Mouse (Mus musculus) testis, postnatal 10 days (tissue): ENCODE data around the gene Chaf1a.
"Not testable (repeated sequence)": the region's sequence is repeated elsewhere in the genome, so short reads cannot be mapped to it uniquely, and the experiment has no call there.

ENCODE experiments used
- DNase-seq: peaks from one replicate; pipeline ENCODE4 v3.0.0; 2021; ENCODE audit warnings: low spot score

The Chaf1a gene

DNA sequence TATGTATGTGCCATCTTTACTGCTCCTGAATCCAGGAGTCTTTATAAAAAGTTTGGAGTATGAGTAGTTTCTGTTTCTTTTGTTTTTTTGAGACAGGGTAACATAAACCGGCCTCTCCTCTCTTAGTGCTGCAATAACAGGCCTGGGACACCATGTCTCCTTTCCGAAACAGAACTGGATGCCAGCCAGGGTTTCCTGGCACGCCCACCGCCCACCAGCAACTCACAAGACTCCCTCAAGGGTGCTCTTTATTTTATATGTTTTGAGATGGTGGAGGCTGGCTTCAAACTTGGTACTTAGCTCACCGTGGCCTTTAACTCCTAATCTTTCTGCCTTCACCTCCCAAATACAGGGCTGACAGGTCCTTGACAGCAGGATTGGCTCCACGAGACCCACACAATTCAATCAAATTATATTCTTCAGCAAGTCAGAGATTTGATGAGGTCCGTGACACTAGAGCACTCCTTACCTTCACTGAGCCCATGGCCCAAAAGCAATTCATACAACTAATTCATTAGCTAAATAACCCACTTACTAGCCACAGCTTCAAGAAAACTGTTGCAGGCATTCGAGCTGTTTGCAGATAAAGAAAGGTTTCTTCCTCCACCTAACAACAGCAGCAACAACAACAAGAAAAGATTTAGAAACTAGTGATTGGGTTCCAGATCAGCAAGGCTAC, 1.5 kb upstream of the Chaf1a start:
- peak; percentile 68 for DNase-seq

DNA sequence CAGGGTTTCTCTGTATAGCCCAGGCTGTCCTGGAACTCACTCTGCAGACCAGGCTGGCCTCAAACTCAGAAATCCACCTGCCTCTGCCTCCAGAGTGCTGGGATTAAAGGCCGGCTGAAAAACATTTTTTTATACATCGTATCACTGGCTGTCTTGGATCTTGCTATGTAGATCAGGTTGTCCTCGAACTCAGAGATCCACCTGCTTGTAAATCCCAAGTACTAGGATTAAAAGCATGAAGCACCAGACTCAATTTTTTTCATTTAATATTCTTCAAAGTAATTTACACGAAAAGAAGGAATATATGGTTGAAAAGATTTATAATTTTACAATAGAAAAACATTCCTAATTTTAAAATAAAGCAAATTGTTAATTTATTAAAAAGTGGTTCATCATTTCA, 894 bp upstream of the Chaf1a start:
- no peak for DNase-seq

DNA sequence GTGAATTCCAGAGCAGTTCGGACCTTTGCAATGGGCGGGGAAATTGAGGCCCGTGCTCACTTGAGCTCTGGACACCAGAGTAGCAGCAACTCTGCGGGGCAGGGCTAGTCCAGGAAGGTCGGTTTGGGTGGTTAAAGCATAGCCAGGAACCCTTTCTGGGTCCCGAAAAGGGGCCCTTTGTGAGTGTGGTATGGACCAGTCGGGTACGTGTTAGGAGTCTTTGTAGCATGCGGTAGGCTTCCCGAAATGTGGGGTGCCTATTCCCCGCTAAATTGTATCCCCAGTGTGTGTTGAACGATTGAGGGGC, 571 bp downstream of the Chaf1a start:
- no peak for DNase-seq

DNA sequence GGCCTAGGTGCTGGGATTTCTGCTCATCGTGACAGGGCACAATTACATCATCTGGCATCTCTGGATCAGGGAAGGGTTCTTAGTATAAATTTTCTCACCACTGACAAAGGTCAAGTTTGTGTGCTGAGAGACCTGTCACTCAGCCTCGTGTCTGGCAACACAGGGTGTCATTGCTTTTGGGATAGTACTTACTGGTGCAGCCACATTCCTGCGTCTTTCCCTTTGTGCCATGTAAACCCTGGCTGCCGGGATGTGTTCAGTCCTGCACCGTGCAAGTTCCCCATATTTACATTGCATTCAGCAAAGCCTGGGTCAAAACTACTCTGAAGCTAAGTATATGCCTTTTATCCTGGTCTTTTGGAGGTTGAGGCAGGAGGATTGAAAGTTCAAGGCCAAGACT, 11.1 kb downstream of the Chaf1a start:
- DNase-seq = no peak

DNA sequence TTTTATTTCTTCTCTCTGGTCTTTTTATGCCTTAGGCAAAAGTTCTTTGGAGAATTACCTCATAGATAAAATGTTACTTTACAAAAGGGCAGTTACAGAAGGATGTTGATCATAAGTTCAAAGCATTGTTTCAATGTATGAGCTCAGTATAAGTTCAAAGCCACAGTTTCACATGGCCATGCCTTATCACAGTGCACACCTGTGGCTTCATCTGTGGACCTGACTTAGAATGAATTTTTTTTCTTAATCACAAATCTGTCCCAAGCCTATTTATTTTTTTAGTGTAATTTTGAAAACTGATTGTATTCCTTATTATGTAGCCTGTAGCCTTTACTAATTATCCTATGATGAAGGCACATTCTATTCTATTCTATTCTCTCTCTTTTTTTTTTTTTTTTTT, 14.7 kb downstream of the Chaf1a start:
- no peak for DNase-seq

DNA sequence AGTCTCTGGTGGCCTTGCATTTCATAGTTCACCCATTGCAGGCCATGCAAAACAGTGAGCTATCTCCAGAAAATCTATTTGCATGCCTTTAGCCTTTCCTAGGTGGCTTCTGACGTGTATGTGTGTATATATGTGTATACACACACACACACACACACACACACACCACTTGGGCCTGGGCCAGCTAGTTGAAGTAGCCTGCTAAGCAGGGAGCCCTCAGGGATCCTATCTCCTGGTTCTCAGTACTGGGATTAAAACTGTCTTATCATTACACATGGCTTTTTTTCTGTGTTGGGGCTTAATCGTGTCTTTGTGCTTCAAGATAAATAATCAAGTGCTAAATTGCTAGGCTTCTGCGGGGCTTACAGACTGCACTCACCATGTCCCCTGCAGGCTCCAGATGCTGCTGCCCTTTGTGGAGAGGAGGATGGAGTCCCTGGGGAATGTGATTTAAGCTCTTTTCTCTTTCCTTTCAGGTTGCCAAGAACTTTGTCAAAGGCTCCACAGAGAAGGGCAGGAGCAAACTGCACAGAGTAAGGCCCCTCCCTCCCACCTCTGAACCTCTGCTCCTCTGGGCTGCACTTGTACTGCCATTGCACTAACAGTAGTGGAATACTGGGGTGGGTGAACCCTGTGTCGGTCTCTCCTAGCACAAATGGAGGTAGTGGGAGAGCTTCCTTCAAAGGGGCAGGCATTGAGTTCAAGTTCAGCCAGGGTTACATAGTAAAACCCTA, 15.9 kb downstream of the Chaf1a start:
- DNase-seq = no peak

DNA sequence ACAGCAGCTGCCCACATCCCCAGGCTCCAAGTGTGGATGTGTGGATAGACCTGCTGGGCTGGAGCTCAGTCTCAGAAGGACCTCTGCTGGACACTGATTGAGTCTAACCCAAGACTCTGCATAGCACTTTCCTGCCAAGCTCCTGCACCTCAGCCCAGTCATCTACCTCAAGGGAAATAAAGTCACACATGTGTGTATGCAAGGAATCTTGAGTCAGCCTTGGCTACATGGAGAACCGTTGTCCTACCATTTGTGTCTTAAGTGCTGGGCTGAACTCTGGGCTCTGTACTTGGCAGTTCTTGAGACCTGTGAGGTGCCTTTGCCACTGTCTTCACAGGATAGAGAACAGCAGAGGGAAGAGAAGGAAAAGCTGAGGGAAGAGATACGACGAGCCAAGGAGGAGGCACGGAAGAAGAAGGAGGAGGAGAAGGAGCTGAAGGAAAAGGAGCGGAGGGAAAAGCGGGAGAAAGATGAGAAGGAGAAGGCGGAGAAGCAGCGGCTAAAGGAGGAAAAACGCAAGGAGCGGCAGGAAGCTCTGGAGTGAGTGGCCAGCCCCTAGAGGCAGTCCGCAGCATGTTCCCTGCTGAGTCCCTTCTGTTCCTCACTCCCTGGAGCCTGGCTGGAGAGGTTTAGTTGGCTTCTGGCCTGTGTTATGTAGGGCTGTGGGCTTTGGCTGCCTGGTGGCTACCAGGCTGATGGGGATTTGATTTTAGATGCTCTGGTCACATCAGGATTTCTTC, 17.3 kb downstream of the Chaf1a start:
- no peak for DNase-seq

DNA sequence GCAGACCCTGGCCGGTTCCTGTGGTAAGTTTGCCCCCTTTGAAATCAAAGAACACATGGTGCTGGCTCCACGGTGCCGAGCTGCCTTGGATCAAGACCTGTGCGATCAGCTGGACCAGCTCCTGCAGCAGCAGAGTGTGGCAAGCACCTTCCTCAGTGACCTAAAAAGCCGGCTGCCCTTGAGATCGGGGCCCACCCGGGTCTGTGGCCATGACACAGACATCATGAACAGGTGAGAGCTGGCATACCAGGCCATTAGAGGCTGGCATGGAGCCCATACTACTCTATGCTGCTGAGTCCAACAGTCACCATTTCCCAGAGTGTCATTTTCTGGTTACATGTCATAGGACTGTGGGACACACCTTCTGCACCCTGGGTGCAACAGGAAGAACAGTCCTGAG, 21.8 kb downstream of the Chaf1a start:
- no peak for DNase-seq

DNA sequence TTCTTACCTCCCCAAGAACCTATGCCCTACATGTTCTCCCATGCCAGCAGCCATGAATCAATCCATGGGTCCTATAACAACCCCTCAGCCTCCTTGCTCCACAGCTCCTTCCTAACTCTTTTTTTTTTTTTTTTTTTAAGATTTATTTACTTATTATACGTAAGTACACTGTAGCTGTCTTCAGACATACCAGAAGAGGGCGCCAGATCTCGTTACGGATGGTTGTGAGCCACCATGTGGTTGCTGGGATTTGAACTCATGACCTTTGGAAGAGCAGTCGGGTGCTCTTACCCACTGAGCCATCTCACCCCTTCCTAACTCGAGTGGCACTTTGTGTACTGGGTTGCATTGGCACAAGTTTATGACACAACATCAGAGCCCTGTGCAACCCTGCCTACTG, 25.5 kb downstream of the Chaf1a start:
- not testable (repeated sequence) for DNase-seq

DNA sequence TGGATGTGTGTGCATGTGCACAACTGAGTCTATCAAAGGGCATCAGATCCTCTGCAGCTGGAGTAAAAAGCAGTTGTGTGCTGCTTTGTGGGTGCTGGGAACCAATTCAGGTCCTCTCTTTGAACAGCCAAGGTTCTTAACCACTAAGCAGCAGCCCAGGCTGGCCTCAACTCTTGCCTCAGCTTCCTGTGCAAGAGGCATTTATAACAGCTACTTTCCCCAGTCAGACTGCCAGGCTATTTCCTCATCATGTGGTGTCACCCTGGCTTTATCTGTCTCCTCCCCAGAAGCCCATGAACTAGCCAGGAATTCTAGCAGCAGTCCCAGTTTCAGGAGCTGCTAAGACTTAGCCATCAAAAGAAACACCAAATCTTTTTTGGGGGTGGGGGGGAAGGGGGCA, 26.2 kb downstream of the Chaf1a start:
- DNase-seq = no peak

DNA sequence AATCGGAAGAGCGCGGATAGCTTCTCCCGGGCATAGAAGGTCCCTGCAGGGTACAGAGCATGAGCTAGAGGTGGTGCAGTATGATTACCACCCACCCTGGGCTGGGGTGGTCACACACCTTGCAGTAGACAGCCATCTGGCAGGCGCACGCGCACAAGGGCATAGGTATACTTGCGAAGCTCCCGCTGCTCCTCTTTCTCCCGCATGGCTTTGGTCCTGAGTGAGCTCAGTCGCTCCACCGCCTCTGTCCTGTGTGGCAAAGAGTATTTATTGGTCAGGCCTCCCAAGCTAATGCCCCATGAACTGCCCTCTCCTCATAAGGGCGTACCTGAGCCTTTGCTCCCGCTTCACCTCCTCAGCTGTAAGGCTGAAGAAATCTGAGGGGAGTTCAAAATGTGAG, 28.8 kb downstream of the Chaf1a start:
- DNase-seq = no peak

DNA sequence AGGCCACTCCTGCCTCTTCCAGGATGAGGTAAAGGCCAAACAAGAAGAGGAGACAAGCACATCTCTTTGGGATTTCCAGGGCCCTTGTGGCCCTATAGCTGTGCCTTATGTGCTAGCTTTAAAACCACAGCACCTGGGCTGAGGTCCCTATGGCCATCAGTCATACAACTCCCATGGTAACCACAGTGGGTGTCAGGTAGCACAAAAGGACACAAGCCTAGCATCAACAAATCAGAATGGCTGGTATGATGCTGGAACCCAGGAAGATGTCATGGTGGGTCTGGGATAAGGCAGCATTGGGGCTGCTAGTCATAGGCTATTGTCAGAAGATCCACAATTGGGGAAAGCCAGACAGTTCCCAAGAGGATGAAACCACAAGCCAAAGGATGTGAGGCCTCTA, 30.9 kb downstream of the Chaf1a start:
- DNase-seq = no peak

DNA sequence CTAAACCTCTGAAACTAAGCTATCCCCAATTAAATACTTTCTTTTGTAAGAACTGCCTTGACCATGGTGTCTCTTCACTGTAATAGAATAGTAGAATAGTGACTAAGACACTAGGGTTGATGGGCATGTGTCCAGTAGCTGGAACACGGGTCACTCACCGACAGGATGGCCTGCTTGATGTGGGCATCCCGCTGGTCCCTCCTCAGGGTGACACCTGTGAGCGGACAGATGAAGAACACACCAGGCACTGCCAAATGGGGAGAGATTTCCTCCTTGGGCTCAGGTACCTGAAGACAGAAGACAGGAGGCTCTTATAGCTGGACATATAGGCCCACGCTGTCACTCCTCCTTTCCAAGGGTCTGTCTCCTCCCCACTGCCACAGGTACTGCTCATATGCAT, 32.0 kb downstream of the Chaf1a start:
- DNase-seq = no peak

DNA sequence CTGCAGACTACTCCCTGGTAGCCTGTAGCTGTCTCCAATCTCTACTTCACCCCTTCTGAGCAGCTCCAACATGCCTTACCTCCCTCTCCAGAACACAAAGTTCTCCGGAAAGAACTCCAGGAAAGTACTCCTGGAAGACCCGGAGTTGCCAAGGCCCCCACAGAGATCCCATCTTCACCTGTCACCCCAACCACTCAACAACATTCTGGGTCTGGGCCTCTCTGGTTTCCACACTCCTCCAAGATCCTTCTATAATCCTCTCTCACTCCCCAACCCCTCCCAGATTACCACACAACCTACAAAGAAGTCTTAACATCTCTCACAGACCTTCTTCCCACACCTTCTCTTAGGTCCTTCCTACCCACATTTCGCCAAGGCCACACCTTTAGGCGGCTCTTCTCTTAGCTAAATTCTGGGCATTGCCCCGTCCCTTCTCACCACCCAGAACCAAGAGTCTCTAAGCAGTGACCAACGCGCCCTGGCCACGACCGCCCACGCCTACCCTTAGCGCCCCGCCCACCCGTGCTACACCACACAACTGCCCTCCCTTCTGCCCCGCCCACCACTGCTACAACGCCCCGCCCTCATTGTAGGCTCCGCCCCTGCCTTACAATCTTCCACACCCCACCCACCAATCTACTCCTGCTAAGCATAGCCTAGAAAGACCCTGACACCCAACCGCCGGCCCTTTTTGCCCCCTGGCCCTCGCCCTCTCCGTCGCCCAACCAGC, 34.0 kb downstream of the Chaf1a start:
- peak; percentile 97 for DNase-seq

DNA sequence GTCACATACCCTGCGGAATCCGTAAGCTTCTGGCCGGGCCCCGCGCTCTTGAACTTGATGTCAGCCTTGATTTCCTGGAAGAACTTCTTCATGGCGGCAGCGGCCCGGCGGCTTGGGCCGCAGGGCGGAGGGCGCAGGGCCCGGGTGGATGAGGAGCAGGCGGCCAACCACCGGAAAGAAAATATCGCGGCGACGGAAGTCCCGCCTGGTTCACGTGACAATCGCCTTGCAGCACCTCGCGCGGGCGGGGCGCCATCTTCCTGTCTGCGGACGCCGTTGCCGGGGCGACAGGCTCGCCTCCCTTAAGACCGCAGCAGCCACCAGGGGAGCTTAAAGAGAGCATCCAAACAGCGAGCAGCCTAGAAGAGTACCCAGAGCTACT, 34.6 kb downstream of the Chaf1a start, which contains the start of gene Ubxn6:
Gene Ubxn6, minus strand, starts transcription at position 202 of the 382 bp plus-strand sequence.
- peak; percentile 99 for DNase-seq

DNA sequence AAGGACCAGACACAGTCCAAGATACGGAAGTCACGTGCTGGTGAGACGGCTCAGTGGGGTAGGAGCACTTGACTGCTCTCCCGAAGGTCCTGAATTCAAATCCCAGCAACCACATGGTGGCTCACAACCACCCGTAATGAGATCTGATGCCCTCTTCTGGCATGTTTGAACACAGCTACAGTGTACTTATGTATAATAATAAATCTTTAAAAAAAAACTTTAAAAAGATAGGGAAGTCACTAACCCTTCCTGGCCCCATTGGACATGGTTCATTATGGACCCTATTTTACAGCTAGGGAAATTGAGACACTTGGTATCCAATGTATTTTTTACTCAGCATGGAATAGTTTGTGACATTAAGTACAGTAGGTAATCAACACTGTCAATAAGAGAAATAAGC, 37.3 kb downstream of the Chaf1a start:
- DNase-seq = no peak

DNA sequence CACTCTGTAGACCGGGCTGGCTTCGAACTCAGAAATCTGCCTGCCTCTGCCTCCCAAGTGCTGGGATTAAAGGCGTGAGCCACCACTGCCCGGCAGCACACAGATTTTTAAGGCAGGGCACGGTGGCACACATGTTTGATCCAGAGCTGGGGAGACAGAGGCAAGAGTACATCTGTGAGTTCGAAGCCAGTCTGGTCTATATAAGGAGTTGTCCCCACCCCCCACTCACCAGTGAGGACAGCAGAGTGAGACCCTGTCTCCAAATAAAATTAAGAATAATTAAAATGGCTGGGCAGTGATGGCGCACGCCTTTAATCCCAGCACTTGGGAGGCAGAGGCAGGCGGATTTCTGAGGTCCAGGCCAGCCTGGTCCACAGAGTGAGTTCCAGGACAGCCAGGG, 38.1 kb downstream of the Chaf1a start:
- DNase-seq = not testable (repeated sequence)

DNA sequence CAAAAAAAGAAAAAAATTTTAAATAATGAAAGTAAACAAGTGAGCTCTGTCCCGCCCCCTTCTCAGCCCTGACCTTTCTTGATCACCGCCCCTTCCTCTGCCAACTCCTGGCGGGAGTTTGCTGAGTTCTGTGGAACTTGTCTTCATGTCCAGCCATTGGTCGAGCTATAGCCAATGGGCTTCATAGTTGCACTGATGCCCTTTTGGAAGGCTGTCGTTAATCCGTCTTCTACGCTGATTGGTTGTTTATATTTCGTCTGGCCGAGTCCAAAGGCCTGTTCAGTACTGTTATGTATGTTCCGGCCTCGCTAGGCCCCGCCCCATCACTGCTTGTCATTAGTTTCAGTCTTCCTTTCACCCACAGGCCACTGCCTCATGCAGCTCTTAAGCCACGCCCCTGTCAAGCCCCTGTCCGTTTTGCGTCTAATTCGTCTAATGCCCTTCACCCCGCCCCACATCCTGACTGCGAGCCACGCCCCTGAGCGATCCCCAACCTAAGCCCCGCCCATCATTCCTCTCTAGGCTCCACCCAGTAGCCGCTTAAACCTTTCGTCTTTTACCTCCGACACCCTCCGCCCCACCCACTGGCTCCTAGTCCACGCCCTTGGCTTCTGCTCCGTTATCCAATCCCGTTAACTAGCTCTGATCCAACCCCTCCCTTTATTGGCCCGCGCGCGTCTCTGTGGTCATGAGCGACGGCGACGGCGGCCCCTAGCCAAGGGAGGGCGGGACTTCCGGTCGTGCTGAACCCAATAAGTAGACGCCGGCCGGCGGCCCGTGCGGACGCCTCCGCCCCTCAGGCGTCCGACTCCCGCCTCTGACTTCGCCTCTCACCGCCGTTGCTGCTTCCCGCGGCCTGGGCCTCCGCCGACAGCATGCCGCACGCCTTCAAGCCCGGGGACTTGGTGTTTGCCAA, 38.9 kb downstream of the Chaf1a start, which contains the start of gene Hdgfl2:
Gene Hdgfl2, plus strand, starts transcription at position 755 of the 916 bp plus-strand sequence.
- peak; percentile 100 for DNase-seq

DNA sequence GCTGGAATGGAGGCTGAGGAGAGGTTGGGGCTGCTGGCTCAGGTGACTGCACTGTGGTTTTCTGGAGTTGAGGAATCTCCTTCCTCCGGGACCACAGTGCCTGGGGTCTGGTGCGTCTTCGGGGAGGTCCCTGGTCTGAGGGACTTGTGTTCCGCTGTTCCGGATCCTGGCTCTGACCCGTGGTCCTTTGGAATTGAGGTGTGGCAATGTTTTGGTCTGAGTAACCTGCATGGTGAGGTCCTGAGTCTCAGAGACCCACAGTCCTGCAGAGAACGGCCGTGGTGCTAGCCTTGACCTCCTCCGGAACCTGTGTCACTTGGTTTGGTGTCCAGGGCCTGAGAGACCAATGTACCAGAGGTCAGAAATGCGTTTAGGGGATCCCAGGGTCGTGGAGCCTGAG, 39.7 kb downstream of the Chaf1a start:
- DNase-seq = no peak

DNA sequence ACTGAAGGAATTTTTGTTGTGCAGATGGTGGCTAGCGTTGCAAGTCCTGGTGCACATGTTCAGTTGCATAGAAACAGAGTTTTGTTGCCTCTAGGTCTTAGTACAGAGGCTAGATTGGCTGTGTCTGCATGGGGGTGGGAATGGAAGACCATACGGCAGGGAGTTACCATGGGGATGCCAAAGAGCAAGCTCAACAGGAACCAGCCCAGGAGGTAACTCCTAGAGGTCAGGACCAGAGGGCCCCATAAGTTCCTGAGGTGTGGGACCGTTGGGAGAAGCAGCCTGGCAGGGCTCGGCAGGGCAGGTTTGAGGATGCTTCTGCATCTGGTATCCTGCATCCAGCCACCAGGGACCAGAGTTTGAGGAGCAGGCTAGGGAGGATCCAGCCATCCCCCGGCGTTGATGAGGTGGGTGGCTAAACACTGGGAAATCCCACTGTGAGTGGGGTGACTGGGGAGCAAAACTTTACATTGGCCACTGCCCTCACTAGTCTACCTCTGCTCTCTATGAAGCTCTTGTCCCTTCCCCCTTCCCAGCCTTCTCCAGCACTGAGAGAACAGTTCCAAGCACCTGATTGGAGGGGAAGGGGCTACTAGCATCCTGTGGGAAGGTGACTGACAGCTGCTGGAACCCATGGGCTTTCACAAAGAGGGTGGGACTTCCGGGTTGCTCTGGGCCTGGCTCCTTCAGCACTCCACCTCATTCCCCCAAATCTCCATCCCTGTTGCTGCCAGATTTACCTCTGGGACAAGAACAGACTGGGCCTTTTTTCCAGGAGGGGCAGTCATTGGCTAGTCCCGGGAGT, 40.7 kb downstream of the Chaf1a start:
- no peak for DNase-seq

DNA sequence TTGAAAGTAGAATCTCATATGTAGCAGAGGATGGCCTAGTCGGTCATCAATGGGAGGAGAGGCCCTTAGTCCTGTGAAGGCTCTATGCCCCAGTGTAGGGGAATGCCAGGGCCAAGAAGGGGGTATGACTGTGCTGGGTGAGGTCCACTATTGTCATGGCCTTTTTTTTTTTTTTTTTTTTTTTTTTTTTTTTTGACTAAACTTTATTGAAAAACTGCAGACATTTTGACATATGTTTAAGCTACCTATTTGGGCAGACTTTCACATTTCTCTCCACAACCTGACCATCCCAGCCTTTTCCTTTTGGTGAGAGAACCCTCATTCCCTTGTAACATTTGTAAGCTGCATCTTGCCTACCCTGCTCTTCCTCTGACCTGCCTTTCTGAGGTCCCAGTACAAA, 52.1 kb downstream of the Chaf1a start:
- DNase-seq = no peak
